Mouse (Mus musculus): ENCODE data around the gene Chmp5.

Gene Chmp5

GRCm38 (mm10) chr4:40946516-40947121 lies 1.6 kb upstream of the Chmp5 start:
- no peak for DNase-seq (ENCODE audit: low read depth, low spot score)

DNA sequence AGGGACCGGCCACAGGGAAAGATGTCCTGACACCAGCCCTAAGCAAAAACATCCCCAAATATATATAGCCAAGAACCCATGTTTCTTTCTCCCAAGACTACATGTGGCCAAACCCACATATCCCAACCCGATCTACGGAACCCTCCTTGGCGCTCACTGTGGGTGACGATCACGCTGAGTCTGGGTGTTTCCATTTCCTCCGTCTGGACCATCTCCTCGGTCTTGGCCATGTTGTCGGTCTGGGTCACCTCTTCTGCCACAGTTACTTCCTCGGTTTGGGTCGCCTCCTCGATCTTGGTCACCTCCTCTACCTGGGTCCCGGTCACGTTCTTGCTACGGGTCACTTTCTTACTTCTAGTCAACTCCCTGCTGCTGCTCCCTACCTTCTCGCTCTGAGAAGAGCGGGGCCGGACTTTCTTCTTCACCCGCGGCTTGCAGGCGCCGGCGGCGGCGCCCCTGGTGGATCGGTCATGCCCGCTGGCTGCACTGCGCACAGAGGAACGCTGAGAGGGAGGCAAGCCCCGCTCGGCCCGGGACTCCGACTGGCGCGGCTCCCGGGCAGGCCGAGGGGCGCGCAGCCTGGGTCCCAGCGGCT lies 545 bp upstream of the Chmp5 start:
- no peak for DNase-seq (ENCODE audit: low read depth, low spot score)

DNA sequence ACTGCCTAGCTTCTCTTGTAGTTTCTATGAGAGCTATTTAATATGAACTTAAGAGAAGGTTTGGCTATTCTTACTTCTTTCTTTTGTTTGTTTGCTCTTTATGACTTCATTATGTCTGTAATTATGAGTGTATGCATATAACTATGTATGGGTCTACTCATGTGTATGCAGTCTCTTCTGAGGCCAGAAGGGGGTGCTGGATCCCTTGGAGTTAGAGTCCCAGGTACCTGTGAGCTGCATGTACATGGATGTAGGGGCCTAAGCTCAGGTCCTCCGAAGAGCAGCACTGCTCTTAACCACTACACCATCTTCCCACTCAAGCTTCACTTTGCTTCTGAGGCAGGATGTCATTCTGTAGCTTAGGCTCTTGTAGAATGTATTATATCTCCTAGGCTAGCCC lies 5.3 kb downstream of the Chmp5 start:
- peak; percentile 65 for DNase-seq (ENCODE audit: low read depth, low spot score)

- DNase-seq (ENCODE audit: low read depth, low spot score) = no peak
These were observed 7.7 kb downstream of the Chmp5 start for GRCm38 (mm10) chr4:40955942-40956341.

- DNase-seq (ENCODE audit: low read depth, low spot score) = no peak
These were observed 15.3 kb downstream of the Chmp5 start for GRCm38 (mm10) chr4:40963536-40963935.

GRCm38 (mm10) chr4:40969161-40969560 lies 21.0 kb downstream of the Chmp5 start:
- DNase-seq (ENCODE audit: low read depth, low spot score) = no peak

- DNase-seq (ENCODE audit: low read depth, low spot score) = peak; percentile 39
These were observed 21.8 kb downstream of the Chmp5 start for GRCm38 (mm10) chr4:40969781-40970591.

GRCm38 (mm10) chr4:40970592-40970841 lies 22.3 kb downstream of the Chmp5 start:
- no peak for DNase-seq (ENCODE audit: low read depth, low spot score)

DNA sequence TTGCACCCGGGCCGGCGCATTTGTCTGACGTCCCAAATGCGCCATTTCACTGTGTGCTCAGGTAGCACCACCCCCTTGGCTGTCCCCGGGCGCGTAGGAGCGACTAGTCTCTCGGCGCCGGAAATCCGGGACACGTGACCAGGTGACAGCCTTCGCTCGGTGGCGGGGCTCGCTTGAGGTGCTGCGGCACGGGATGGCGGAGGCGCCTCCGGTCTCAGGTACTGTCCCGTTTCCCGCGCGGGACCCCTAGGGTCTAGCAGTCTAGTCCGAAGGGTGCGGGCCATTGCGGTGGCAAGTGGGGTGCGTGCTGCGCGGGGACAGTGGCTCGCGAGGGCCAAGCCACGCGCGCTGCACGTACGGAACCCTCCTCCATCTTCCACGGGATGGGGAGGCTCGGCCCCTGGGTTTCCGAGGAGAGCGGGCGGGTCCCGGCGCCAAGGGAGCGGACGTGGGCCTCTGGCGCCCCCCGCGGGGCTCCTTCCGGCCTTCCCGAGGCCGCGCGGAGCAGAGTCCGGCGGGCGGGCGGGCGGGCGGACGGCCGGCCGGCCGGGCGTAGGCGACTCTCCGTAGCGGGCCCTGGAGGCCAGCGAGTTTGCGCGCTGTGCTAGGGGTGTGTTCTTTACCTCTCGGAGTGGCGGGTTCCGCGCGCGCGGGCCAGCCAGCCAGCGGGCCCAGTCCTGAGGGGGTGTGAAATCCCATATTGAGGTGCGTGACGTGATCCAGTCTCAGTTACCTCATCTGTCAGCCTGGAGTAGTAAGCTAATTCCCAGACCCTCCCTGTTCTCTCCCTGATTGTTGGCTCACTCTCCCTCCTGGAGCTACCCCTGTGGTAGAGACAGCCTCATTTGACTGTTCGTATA lies 22.9 kb downstream of the Chmp5 start, which contains the start of gene Nfx1:
Nfx1 (plus strand) TSS at position 65 of the 860 bp plus-strand sequence.
- peak; percentile 97 for DNase-seq (ENCODE audit: low read depth, low spot score)

GRCm38 (mm10) chr4:40971744-40972143 lies 23.5 kb downstream of the Chmp5 start:
- peak; percentile 77 for DNase-seq (ENCODE audit: low read depth, low spot score)

DNA sequence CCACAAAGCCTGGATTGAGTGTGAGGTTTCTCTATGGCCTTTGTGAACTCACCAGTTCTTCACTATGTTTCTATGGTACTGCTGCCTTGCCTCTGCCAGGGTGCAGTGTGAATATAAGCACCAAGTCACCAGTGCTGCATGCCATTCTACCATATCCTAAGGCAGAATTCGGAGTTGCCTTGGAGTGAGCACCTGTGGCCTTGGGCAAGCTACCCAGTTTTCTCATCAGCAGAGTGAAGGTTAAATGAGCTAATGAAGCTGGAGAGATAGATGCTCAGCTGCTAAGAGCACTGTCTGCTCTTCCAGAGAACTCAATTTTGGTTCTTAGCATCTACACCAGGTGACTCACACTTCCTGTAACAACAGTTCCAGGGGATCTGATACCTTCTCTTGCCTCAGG lies 25.8 kb downstream of the Chmp5 start:
- DNase-seq (ENCODE audit: low read depth, low spot score) = no peak

GRCm38 (mm10) chr4:40975678-40976077 lies 27.5 kb downstream of the Chmp5 start:
- DNase-seq (ENCODE audit: low read depth, low spot score) = no peak

DNA sequence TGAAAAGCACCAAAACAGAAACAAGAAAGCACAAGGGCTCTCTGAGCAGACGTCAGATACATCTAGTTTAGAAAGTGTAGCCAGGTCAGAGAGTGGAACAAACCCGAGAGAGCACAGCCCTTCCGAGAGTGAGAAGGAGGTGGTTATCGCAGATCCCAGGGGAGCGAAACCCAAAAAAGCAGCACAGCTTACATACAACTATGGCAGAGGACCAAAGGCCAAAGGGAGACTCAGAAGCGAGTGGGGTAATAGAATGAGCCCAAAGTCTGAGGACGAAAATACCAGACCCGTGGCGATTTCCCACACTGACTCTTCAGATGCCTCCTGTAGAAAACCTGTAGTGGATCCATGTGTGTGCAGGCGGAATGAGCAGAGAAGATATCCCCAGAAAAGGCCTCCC lies 28.4 kb downstream of the Chmp5 start:
- no peak for DNase-seq (ENCODE audit: low read depth, low spot score)

DNA sequence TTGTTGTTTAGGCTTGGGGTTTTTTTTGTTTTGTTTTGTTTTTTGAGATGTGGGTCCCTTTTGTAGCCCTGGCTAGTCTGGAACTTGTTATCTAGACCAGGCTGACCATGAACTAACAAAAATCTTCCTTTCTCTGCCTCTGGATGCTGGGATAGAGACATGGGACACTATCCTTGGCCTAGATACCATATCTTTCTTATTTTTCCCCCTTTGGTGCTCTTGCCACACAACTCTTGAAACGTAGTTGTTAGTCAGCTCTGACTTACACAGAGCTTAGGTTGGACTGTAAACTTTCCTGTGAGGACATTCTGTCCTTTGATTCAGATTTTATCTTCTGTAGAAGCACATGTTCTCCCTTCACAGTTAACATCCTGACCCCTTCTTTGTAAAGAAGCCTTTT lies 31.2 kb downstream of the Chmp5 start:
- no peak for DNase-seq (ENCODE audit: low read depth, low spot score)

GRCm38 (mm10) chr4:40982486-40982885 lies 34.3 kb downstream of the Chmp5 start:
- no peak for DNase-seq (ENCODE audit: low read depth, low spot score)

- no peak for DNase-seq (ENCODE audit: low read depth, low spot score)
These were observed 35.5 kb downstream of the Chmp5 start for GRCm38 (mm10) chr4:40983686-40984085.

DNA sequence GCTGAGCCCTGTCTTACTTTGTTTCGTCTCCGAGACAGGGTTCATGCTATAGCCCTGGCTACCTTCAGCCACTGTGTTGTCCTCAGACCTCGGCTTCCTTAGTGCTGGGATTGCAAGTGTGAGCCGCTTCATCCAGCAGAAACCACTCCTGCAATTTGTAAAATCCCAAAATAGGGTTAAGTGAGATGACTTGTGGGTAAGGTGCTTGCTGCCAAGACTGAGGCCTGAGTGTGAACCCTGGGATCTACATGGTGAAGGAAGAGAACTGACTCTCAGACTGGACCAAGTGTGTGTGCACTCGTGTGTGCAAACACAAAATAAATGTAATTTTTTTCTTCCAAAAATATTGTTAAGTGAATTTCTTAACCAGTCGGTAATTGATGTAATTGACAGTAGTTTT lies 41.4 kb downstream of the Chmp5 start:
- no peak for DNase-seq (ENCODE audit: low read depth, low spot score)

- DNase-seq (ENCODE audit: low read depth, low spot score) = no peak
These were observed 48.1 kb downstream of the Chmp5 start for GRCm38 (mm10) chr4:40996302-40996701.

DNA sequence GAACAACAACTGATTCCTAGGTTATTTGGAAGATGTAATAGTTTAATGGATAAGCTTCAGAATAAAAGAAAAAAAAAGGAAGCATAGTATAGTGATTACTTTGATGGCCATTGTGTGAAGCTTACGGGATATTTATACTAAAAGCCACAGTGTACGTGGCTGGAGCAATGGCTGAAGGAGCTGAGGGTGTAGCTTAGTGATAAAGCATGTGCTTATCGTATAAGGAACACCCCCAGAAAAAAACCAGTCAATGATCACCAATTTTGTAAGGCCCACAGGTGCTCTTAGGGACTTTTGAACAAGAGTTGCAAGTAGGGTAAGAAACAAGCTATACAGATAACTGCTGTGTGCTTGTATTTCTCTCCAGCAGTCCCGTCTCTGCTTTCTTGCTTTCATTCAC lies 49.7 kb downstream of the Chmp5 start:
- no peak for DNase-seq (ENCODE audit: low read depth, low spot score)

DNA sequence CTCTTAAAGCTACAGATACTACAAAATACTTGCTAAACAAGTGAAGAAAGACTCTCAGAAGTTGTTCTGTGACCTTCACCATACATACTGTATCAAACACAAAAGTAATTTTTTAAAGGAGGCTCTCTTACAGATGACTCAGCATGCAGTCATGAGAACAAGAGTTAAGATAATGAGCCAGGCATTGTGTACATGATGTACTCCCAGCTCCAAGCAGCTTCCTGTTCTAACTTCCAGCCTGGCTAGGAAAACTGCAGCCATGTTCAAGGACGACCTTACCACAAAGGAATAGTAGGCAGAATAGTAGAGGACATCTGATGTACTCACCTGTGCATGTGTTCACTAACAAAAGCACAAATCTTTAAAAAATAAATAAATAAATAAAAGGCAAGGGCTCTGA lies 52.1 kb downstream of the Chmp5 start:
- no peak for DNase-seq (ENCODE audit: low read depth, low spot score)

DNA sequence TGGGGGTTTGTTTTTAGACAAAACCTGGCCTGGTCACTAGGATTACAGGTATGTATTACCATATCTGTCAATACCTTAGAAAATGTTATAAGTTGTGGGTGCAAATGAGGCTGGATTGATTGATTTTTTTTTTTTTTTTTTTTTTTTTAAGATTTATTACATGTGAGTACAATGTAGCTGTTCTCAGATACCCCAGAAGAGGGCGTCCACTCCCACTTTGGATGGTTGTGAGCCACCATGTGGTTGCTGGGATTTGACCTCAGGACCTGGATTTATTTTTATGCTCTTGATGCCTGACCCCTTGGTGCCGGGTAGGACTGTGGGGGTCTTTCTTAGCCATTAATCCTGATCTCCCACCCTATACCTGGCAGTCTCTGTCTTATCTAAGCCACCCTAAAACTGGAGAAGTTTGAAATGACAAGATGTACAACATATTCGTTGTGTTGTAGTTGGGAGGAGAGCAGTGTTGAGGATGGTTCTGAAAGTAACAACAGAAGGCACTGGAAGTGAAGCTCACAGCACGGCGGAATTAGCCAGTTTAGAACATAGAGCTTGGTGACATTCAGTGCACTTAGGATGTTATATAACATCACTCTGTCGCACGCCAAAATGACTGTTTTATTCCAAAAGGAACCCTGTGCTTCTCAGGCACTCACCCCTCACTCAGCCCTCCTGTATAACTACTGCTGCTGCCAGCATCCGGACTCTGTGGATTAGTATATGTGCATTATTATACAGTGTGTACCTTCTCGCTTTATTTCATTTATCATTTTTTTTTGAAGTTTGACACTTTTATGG lies 52.8 kb downstream of the Chmp5 start:
- peak; percentile 40 for DNase-seq (ENCODE audit: low read depth, low spot score)

Measured in CD4-positive, CD25-positive, alpha-beta regulatory T cell, adult 2 months (primary cell).